Mouse (Mus musculus) midbrain, postnatal 0 days (tissue): Measurements from ENCODE around the gene A430078G23Rik. TPM values are rescaled to one million over a fixed set of nuclear protein-coding genes. Genes with fewer than 3 reads are reported as not detected.

Experiments
- ATAC-seq: fragments of 200-750 bp; cut with Nextera tagmentation; 2 replicates; pipeline ENCODE4 v1.8.0; 2017; ENCODE audit warnings: moderate number of reproducible peaks, mild to moderate bottlenecking, moderate TSS enrichment, moderate library complexity; ENCODE audit not compliant: low FRiP score
- DNase-seq: peaks from one replicate; pipeline ENCODE4 v3.0.0-alpha.2; 2015; ENCODE audit warnings: low spot score
- H3K27ac ChIP-seq: fragments of 300-500 bp; sonication (generic); 2 replicates; pipeline ENCODE4 v1.5.1; 2014; ENCODE audit warnings: low read depth, mild to moderate bottlenecking, low read length, mixed read lengths
- H3K27me3 ChIP-seq: fragments of 300-500 bp; sonication (generic); 2 replicates; pipeline ENCODE4 v1.6.1; 2014; ENCODE audit warnings: low read length, control low read depth, mixed read lengths; ENCODE audit not compliant: insufficient read depth
- H3K36me3 ChIP-seq: fragments of 300-500 bp; sonication (generic); 2 replicates; pipeline ENCODE4 v1.6.1; 2014; ENCODE audit warnings: low read length, control low read depth, mixed read lengths; ENCODE audit not compliant: insufficient read depth
- H3K4me1 ChIP-seq: fragments of 300-500 bp; sonication (generic); 2 replicates; pipeline ENCODE4 v1.6.1; 2014; ENCODE audit warnings: mild to moderate bottlenecking, control low read depth, antibody characterized with exemption, low read length, mixed read lengths; ENCODE audit not compliant: insufficient read depth
- H3K4me2 ChIP-seq: fragments of 300-500 bp; sonication (generic); 2 replicates; pipeline ENCODE4 v1.6.1; 2014; ENCODE audit warnings: low read depth, mild to moderate bottlenecking, low read length, mixed read lengths; ENCODE audit not compliant: poor library complexity, severe bottlenecking
- H3K4me3 ChIP-seq: fragments of 300-500 bp; sonication (generic); 2 replicates; pipeline ENCODE4 v1.5.1; 2014; ENCODE audit warnings: low read depth, mild to moderate bottlenecking, low read length, moderate library complexity
- H3K9ac ChIP-seq: fragments of 300-500 bp; sonication (generic); replicated peaks from 2 replicates; pipeline ENCODE4 v1.6.1; 2014; ENCODE audit warnings: mild to moderate bottlenecking, low read length, moderate library complexity, mixed read lengths; ENCODE audit not compliant: poor library complexity, severe bottlenecking
- H3K9me3 ChIP-seq: fragments of 300-500 bp; sonication (generic); 2 replicates; pipeline ENCODE4 v1.6.1; 2016; ENCODE audit warnings: low read length, control low read depth
- CTCF ChIP-seq: IDR thresholded peaks from 2 replicates; pipeline ENCODE4 v1.5.1; 2016; ENCODE audit warnings: antibody characterized with exemption, mild to moderate bottlenecking
- WGBS: fragments of 180-500 bp; shearing (Covaris S2); extraction: QIAGEN DNeasy Blood & Tissue Kit; methylation state at CpG from one replicate; pipeline ENCODE4 v1.1.7; 2014; 5-methylcytosine and 5-hydroxymethylcytosine counted together
- polyA plus RNA-seq: library from polyadenylated mRNA; unstranded; fragments of >200 nt; fragmentation: Nextera tagmentation; extraction: Ambion mirVana; gene quantifications from 2 replicates; pipeline ENCODE4 v1.2.1, GENCODE M21; 2015
- total RNA-seq: library from RNA; depleted of rRNA; stranded (reverse); fragments of >200 nt; gene quantifications from 2 replicates; pipeline ENCODE4 v1.2.3, GENCODE M21; 2014

Gene A430078G23Rik
- total and polyA plus RNA-seq, 2 experiments from 2014 or later: not detected

DNA sequence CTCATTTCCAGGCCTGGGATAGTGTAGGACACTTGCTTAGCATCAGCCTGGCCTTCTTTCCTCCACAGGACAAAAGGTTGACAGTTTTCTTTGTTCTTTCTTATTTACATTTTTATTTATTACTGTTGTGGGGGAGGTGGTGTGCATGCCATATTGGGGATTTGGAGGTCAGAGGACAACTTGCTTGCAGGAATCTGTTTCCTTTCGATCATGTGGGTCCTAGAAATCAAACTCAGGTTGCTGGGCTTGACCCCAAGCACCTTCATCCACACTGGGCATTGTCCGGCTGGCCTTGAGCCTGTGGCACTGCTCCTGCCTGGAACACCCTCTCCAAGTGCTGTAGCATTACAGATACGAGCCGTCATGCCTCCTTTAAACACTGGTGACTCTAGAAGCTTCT is 63.6 kb downstream of the A430078G23Rik start:
- peaks cover 2% of the 10 kb centered on the region; the same call in 1 of the 2 replicates for H3K4me1 ChIP-seq
- H3K9ac ChIP-seq: no peak overlapping the region
- H3K27me3 ChIP-seq: no peaks in the 10 kb centered on the region
- 35% methylated on average over 4 of the region's 4 CpGs for WGBS
- no peaks in the 10 kb centered on the region for H3K9me3 ChIP-seq
- no peak for TF ChIP-seq CTCF
- DNase-seq (no peak), ATAC-seq (no peak)
- no peaks in the 10 kb centered on the region for H3K36me3 ChIP-seq
- no peak overlapping the region for H3K27ac ChIP-seq
- H3K4me2 ChIP-seq: no peak overlapping the region
- no peak overlapping the region for H3K4me3 ChIP-seq

GRCm38 (mm10) chr8:3417455-3417854 is 64.2 kb downstream of the A430078G23Rik start:
- DNase-seq (no peak), ATAC-seq (peak; percentile 41; the same call in 1 of the 2 replicates)
- Histone ChIP-seq H3K4me3 (no peak overlapping the region), H3K4me1 (peaks cover 2% of the 10 kb centered on the region; the same call in 1 of the 2 replicates), H3K27me3 (no peaks in the 10 kb centered on the region), H3K9me3 (no peaks in the 10 kb centered on the region), H3K4me2 (no peak overlapping the region), H3K36me3 (no peaks in the 10 kb centered on the region), H3K9ac (no peak overlapping the region), H3K27ac (no peak overlapping the region)
- 0 out of 2 replicates have a peak, but pooled peaks have one; percentile 1 for TF ChIP-seq CTCF
- 8% methylated on average over 8 of the region's 8 CpGs for whole genome bisulfite sequencing

DNA sequence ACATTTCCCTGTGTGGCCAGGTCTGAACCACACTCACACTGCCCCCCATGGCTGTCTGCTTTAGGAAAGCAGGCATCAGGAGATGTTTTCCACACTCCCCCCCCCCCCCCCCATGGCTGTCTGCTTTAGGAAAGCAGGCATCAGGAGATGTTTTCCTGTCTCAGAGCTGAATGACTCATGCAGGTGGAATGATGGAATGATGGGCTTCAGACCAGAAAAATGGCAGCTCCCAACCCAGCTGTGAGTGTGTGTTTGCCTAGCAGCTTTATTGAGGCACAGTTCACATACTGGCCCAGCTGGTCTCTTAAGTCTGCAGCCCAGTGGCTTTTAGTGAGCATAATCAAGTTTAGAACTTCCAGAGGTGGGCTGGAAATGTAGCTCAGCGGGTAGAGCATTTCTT is 64.9 kb downstream of the A430078G23Rik start:
- TF ChIP-seq CTCF: no peak
- no peak for ATAC-seq
- Histone ChIP-seq H3K4me3 (no peak overlapping the region), H3K36me3 (no peaks in the 10 kb centered on the region), H3K4me2 (no peak overlapping the region), H3K4me1 (peaks cover 2% of the 10 kb centered on the region; the same call in 1 of the 2 replicates), H3K27ac (no peak overlapping the region), H3K9ac (no peak overlapping the region), H3K27me3 (no peaks in the 10 kb centered on the region), H3K9me3 (no peaks in the 10 kb centered on the region)
- no peak for DNase-seq
- WGBS: 82% methylated on average over 1 of the region's 1 CpGs

DNA sequence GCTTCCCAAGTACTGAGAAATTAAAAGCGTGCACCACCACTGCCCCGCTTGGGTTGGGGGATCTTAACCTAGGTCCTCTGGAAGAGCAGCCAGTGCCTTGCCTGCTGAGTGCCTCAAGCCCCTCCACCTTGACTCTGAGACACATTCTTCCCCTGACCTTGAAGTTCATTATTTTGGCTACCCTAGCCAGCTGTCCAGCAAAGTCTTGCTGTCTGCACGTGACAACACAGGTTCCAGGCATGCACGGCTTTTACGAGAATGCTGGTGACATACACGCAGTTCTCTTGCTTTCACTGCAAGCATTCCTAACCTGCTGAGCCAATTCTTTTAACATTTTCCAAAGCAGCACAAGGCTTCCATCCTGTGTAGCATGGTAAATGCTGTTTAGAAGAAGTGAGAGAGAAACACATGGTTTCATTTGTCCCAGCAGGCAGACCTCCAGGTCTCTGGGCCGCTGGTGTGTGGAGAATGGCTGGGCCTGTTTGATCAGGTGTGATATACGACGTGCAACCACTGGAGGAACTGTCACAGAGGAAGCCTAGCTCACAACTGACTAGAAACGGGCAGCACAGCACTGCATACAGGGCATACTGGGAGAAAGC is 67.0 kb downstream of the A430078G23Rik start:
- Histone ChIP-seq H3K36me3 (no peaks in the 10 kb centered on the region), H3K4me2 (no peak overlapping the region), H3K9ac (no peak overlapping the region), H3K27ac (no peak overlapping the region), H3K4me3 (no peak overlapping the region), H3K9me3 (no peaks in the 10 kb centered on the region), H3K4me1 (peaks cover 2% of the 10 kb centered on the region; the same call in 1 of the 2 replicates), H3K27me3 (no peaks in the 10 kb centered on the region)
- no peak for TF ChIP-seq CTCF
- WGBS: 84% methylated on average over 10 of the region's 10 CpGs
- ATAC-seq (no peak), DNase-seq (no peak)

GRCm38 (mm10) chr8:3421507-3421906 is 68.3 kb downstream of the A430078G23Rik start:
- H3K4me2 ChIP-seq: no peak overlapping the region
- no peaks in the 10 kb centered on the region for H3K27me3 ChIP-seq
- 96% methylated on average over 5 of the region's 5 CpGs for WGBS
- peaks cover 2% of the 10 kb centered on the region; the same call in 1 of the 2 replicates for H3K4me1 ChIP-seq
- H3K9me3 ChIP-seq: no peaks in the 10 kb centered on the region
- TF ChIP-seq CTCF: no peak
- no peak overlapping the region for H3K9ac ChIP-seq
- H3K4me3 ChIP-seq: no peak overlapping the region
- H3K36me3 ChIP-seq: no peaks in the 10 kb centered on the region
- no peak for ATAC-seq
- no peak overlapping the region for H3K27ac ChIP-seq
- DNase-seq: no peak

DNA sequence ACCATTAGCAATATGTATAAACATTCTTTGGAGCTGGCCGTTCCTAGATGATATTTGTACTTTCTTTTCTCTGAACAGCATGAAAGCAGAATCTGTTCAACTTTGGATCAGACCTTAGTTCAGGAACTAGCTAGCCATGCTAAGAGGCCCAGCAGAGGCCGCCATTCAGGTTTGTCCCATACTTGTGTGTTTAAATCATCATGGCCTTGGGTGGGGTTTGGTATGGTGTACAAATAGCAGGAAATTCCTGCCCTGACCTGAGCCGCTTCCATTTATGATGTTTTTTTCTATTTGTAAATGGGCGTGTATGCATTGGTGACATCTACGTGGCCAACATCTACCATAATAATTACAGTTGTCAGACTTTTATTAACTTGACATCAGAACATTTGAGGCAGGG is 72.0 kb downstream of the A430078G23Rik start:
- WGBS: 91% methylated on average over 5 of the region's 5 CpGs
- Histone ChIP-seq H3K4me2 (no peak overlapping the region), H3K4me1 (no peaks in the 10 kb centered on the region), H3K9me3 (no peaks in the 10 kb centered on the region), H3K36me3 (0 out of 2 replicates have a peak, but pooled peaks cover 6% of the 10 kb centered on the region), H3K4me3 (no peak overlapping the region), H3K27ac (no peak overlapping the region), H3K9ac (no peak overlapping the region), H3K27me3 (no peaks in the 10 kb centered on the region)
- DNase-seq: no peak
- no peak for TF ChIP-seq CTCF
- ATAC-seq: no peak
